Mouse (Mus musculus): Measurements from ENCODE around the gene Grik1. TPM values are rescaled to one million over a fixed set of nuclear protein-coding genes. Genes with fewer than 3 reads are reported as not detected.

Grik1 gene
- polyA plus RNA-seq, 1 experiment from 2014 or later = 0.02 TPM

GRCm38 (mm10) chr16:88044321-88044720, 245.7 kb downstream of the Grik1 start:
- no peaks in the 10 kb centered on the region for H3K36me3 ChIP-seq

GRCm38 (mm10) chr16:88042458-88042857, 247.6 kb downstream of the Grik1 start:
- no peak overlapping the region for H3K4me2 ChIP-seq
- H3K9ac ChIP-seq = no peak overlapping the region
- H3K27me3 ChIP-seq = no peaks in the 10 kb centered on the region
- no peak for DNase-seq
- no peak overlapping the region for H3K27ac ChIP-seq
- H3K36me3 ChIP-seq = no peaks in the 10 kb centered on the region
- H3K9me3 ChIP-seq (replicated peaks) = no peaks in the 10 kb centered on the region
- H3K4me3 ChIP-seq (replicated peaks) = no peak overlapping the region
- ATAC-seq (ENCODE audit: low read depth) = no peak
- 47% methylated on average over 6 of the region's 6 CpGs for WGBS (ENCODE audit: insufficient replicate concordance)
- H3K4me1 ChIP-seq (replicated peaks) = no peaks in the 10 kb centered on the region

More at GRCm38 (mm10) chr16:88044321-88044720, 245.7 kb downstream of the Grik1 start:
- H3K27ac ChIP-seq = no peak overlapping the region
- no peaks in the 10 kb centered on the region for H3K9me3 ChIP-seq (replicated peaks)
- DNase-seq (no peak), ATAC-seq (ENCODE audit: low read depth) (no peak)
- H3K4me3 ChIP-seq (replicated peaks) = no peak overlapping the region
- H3K4me1 ChIP-seq (replicated peaks) = no peaks in the 10 kb centered on the region
- no peak overlapping the region for H3K4me2 ChIP-seq
- no peak overlapping the region for H3K9ac ChIP-seq
- no peaks in the 10 kb centered on the region for H3K27me3 ChIP-seq
- 89% methylated on average over 4 of the region's 4 CpGs for WGBS (ENCODE audit: insufficient replicate concordance)

- DNase-seq = no peak
- no peak for ATAC-seq (ENCODE audit: low read depth)
- Histone ChIP-seq H3K4me1 (replicated peaks) (no peaks in the 10 kb centered on the region), H3K27ac (no peak overlapping the region), H3K9me3 (replicated peaks) (no peaks in the 10 kb centered on the region), H3K9ac (no peak overlapping the region), H3K4me2 (no peak overlapping the region), H3K4me3 (replicated peaks) (no peak overlapping the region), H3K27me3 (no peaks in the 10 kb centered on the region), H3K36me3 (no peaks in the 10 kb centered on the region)
- WGBS (ENCODE audit: insufficient replicate concordance) = 67% methylated on average over 11 of the region's 11 CpGs
Measured at GRCm38 (mm10) chr16:88038503-88039091, 251.5 kb downstream of the Grik1 start.

- 43% methylated on average over 2 of the region's 2 CpGs for WGBS (ENCODE audit: insufficient replicate concordance)
- no peaks in the 10 kb centered on the region for H3K4me1 ChIP-seq (replicated peaks)
- ATAC-seq (ENCODE audit: low read depth) = no peak
- no peaks in the 10 kb centered on the region for H3K9me3 ChIP-seq (replicated peaks)
- H3K4me2 ChIP-seq = no peak overlapping the region
- H3K9ac ChIP-seq = no peak overlapping the region
- no peak overlapping the region for H3K27ac ChIP-seq
- no peaks in the 10 kb centered on the region for H3K36me3 ChIP-seq
- H3K4me3 ChIP-seq (replicated peaks) = no peak overlapping the region
- DNase-seq = no peak
- H3K27me3 ChIP-seq = no peaks in the 10 kb centered on the region
Measured at GRCm38 (mm10) chr16:87988805-87989204, 301.3 kb downstream of the Grik1 start.

GRCm38 (mm10) chr16:87984201-87984870, 305.7 kb downstream of the Grik1 start:
- H3K27ac ChIP-seq = no peak overlapping the region
- H3K9ac ChIP-seq = no peak overlapping the region
- ATAC-seq (ENCODE audit: low read depth) = no peak
- H3K4me1 ChIP-seq (replicated peaks) = no peaks in the 10 kb centered on the region
- H3K27me3 ChIP-seq = no peaks in the 10 kb centered on the region
- no peak overlapping the region for H3K4me3 ChIP-seq (replicated peaks)
- no peak overlapping the region for H3K4me2 ChIP-seq
- no peaks in the 10 kb centered on the region for H3K9me3 ChIP-seq (replicated peaks)
- DNase-seq = no peak
- H3K36me3 ChIP-seq = no peaks in the 10 kb centered on the region

GRCm38 (mm10) chr16:87974076-87974443, 316.0 kb downstream of the Grik1 start:
- no peak overlapping the region for H3K27ac ChIP-seq
- no peaks in the 10 kb centered on the region for H3K27me3 ChIP-seq
- H3K4me1 ChIP-seq (replicated peaks) = no peaks in the 10 kb centered on the region
- DNase-seq (no peak), ATAC-seq (ENCODE audit: low read depth) (no peak)
- 54% methylated on average over 3 of the region's 3 CpGs for WGBS (ENCODE audit: insufficient replicate concordance)
- H3K36me3 ChIP-seq = no peaks in the 10 kb centered on the region
- no peak overlapping the region for H3K4me3 ChIP-seq (replicated peaks)
- no peak overlapping the region for H3K9ac ChIP-seq
- no peak overlapping the region for H3K4me2 ChIP-seq
- H3K9me3 ChIP-seq (replicated peaks) = 0 out of 2 replicates have a peak, but pooled peaks cover 4% of the 10 kb centered on the region

- Histone ChIP-seq H3K27ac (no peak overlapping the region), H3K9ac (no peak overlapping the region), H3K4me3 (replicated peaks) (no peak overlapping the region), H3K36me3 (no peaks in the 10 kb centered on the region), H3K27me3 (no peaks in the 10 kb centered on the region), H3K9me3 (replicated peaks) (0 out of 2 replicates have a peak, but pooled peaks cover 4% of the 10 kb centered on the region), H3K4me1 (replicated peaks) (no peaks in the 10 kb centered on the region), H3K4me2 (no peak overlapping the region)
- WGBS (ENCODE audit: insufficient replicate concordance) = 45% methylated on average over 2 of the region's 2 CpGs
- DNase-seq (no peak), ATAC-seq (ENCODE audit: low read depth) (no peak)
Measured at GRCm38 (mm10) chr16:87973394-87974075, 316.5 kb downstream of the Grik1 start.

- H3K4me2 ChIP-seq = no peak overlapping the region
- H3K27ac ChIP-seq = no peak overlapping the region
- 0 out of 2 replicates have a peak, but pooled peaks cover 4% of the 10 kb centered on the region for H3K9me3 ChIP-seq (replicated peaks)
- ATAC-seq (ENCODE audit: low read depth) (no peak), DNase-seq (no peak)
- H3K36me3 ChIP-seq = no peaks in the 10 kb centered on the region
- H3K4me3 ChIP-seq (replicated peaks) = no peak overlapping the region
- WGBS (ENCODE audit: insufficient replicate concordance) = 74% methylated on average over 6 of the region's 6 CpGs
- H3K4me1 ChIP-seq (replicated peaks) = no peaks in the 10 kb centered on the region
- no peak overlapping the region for H3K9ac ChIP-seq
- no peaks in the 10 kb centered on the region for H3K27me3 ChIP-seq
Measured at GRCm38 (mm10) chr16:87971911-87972310, 318.2 kb downstream of the Grik1 start.

GRCm38 (mm10) chr16:87969936-87970335, 320.1 kb downstream of the Grik1 start:
- 0 out of 2 replicates have a peak, but pooled peaks cover 4% of the 10 kb centered on the region for H3K9me3 ChIP-seq (replicated peaks)
- no peak overlapping the region for H3K9ac ChIP-seq
- no peak overlapping the region for H3K4me2 ChIP-seq
- no peaks in the 10 kb centered on the region for H3K36me3 ChIP-seq
- no peak overlapping the region for H3K4me3 ChIP-seq (replicated peaks)
- no peaks in the 10 kb centered on the region for H3K27me3 ChIP-seq
- DNase-seq (no peak), ATAC-seq (ENCODE audit: low read depth) (no peak)
- WGBS (ENCODE audit: insufficient replicate concordance) = 60% methylated on average over 3 of the region's 3 CpGs
- no peaks in the 10 kb centered on the region for H3K4me1 ChIP-seq (replicated peaks)
- H3K27ac ChIP-seq = no peak overlapping the region

GRCm38 (mm10) chr16:87961419-87961818, 328.6 kb downstream of the Grik1 start:
- Histone ChIP-seq H3K4me2 (no peak overlapping the region), H3K4me1 (replicated peaks) (no peaks in the 10 kb centered on the region), H3K27ac (no peak overlapping the region), H3K36me3 (no peaks in the 10 kb centered on the region), H3K27me3 (no peaks in the 10 kb centered on the region), H3K4me3 (replicated peaks) (no peak overlapping the region), H3K9ac (no peak overlapping the region), H3K9me3 (replicated peaks) (no peaks in the 10 kb centered on the region)
- WGBS (ENCODE audit: insufficient replicate concordance) = 63% methylated on average over 6 of the region's 6 CpGs
- no peak for DNase-seq
- no peak for ATAC-seq (ENCODE audit: low read depth)

- no peaks in the 10 kb centered on the region for H3K9me3 ChIP-seq (replicated peaks)
- H3K9ac ChIP-seq = no peak overlapping the region
- no peak overlapping the region for H3K4me3 ChIP-seq (replicated peaks)
- H3K4me1 ChIP-seq (replicated peaks) = 0 out of 2 replicates have a peak, but pooled peaks cover 3% of the 10 kb centered on the region
- no peak overlapping the region for H3K4me2 ChIP-seq
- ATAC-seq (ENCODE audit: low read depth) (no peak), DNase-seq (no peak)
- H3K27ac ChIP-seq = no peak overlapping the region
- WGBS (ENCODE audit: insufficient replicate concordance) = 74% methylated on average over 10 of the region's 10 CpGs
- no peaks in the 10 kb centered on the region for H3K36me3 ChIP-seq
- H3K27me3 ChIP-seq = no peaks in the 10 kb centered on the region
Measured at GRCm38 (mm10) chr16:87957449-87957848, 332.6 kb downstream of the Grik1 start.
